Mouse (Mus musculus) heart, adult 2 months (tissue): Measurements from ENCODE around the gene Rerg.

Experiments
- CTCF ChIP-seq: fragments of 200-600 bp; IDR thresholded peaks from 2 replicates; pipeline ENCODE4 v1.8.1; 2022; ENCODE audit warnings: antibody characterized with exemption, mild to moderate bottlenecking, moderate library complexity
- EP300 ChIP-seq: fragments of 200-500 bp; IDR thresholded peaks from 2 replicates; pipeline ENCODE4 v1.6.1; 2011; ENCODE audit warnings: low read depth, low read length, control low read depth; ENCODE audit not compliant: insufficient read depth

GRCm38 (mm10) chr6:137030611-137031097 is 139.6 kb downstream of the Rerg start:
- TF ChIP-seq CTCF (no peak), EP300 (no peak)
